12 mouse cellular contexts compared by ENCODE assay signal in genomic region chr15:24992665-24993324, GRCm38 (mm10).
DNase-seq lines count a peak whose midpoint lies in the region; ATAC-seq and TF ChIP-seq lines count a peak whose summit lies in the region.
"Had no signal": no experiment of that assay in that cellular context is flagged by ENCODE, and none has a peak within 500 bp of the region (broad histone marks: within the 10 kb centered on the region; RNA-seq: fewer than 3 reads in every experiment).

No protein-coding gene starts in this region.

- 91% methylated on average over 14 of the region's 14 CpGs for WGBS in embryonic facial prominence, embryonic 10.5 days
- WGBS in midbrain, postnatal 0 days, result 38% methylated on average over 14 of the region's 14 CpGs

- no peak overlapping the region for H3K9ac ChIP-seq in midbrain, postnatal 0 days (replicated peaks; ENCODE audit: low read length, poor library complexity, severe bottlenecking)
- H3K9ac ChIP-seq: heart, embryonic 15.5 days had no signal

- no peak overlapping the region for H3K4me3 ChIP-seq in embryonic facial prominence, embryonic 10.5 days
- H3K4me3 ChIP-seq in midbrain, postnatal 0 days (ENCODE audit: low read depth, low read length), result peak overlapping the region; percentile 10; the same call in 1 of the 2 replicates
- H3K4me3 ChIP-seq: heart, embryonic 15.5 days had no signal

- no peaks in the 10 kb centered on the region for H3K27me3 ChIP-seq in embryonic facial prominence, embryonic 10.5 days (replicated peaks; ENCODE audit: low read depth, poor library complexity, severe bottlenecking)
- no peaks in the 10 kb centered on the region for H3K27me3 ChIP-seq in midbrain, postnatal 0 days (ENCODE audit: insufficient read depth, low read length)
- H3K27me3 ChIP-seq: heart, embryonic 15.5 days had no signal

- H3K4me2 ChIP-seq in midbrain, postnatal 0 days (ENCODE audit: low read depth, low read length, poor library complexity, severe bottlenecking), result peak overlapping the region; percentile 31
- H3K4me2 ChIP-seq: heart, embryonic 15.5 days had no signal

- ATAC-seq in midbrain, postnatal 0 days (ENCODE audit: low FRiP score), result peak; percentile 84

- H3K36me3 ChIP-seq in embryonic facial prominence, embryonic 10.5 days (replicated peaks), result no peaks in the 10 kb centered on the region
- H3K36me3 ChIP-seq in midbrain, postnatal 0 days (ENCODE audit: insufficient read depth, low read length), result no peaks in the 10 kb centered on the region
- H3K36me3 ChIP-seq: heart, embryonic 15.5 days had no signal

- H3K9me3 ChIP-seq in embryonic facial prominence, embryonic 10.5 days, result no peaks in the 10 kb centered on the region
- H3K9me3 ChIP-seq in midbrain, postnatal 0 days (ENCODE audit: low read length), result no peaks in the 10 kb centered on the region
- H3K9me3 ChIP-seq: heart, embryonic 15.5 days had no signal

- H3K4me1 ChIP-seq in embryonic facial prominence, embryonic 10.5 days, result no peaks in the 10 kb centered on the region
- H3K4me1 ChIP-seq in midbrain, postnatal 0 days (ENCODE audit: insufficient read depth, low read length), result no peaks in the 10 kb centered on the region
- H3K4me1 ChIP-seq: heart, embryonic 15.5 days had no signal

- DNase-seq in embryo, embryonic 11 days, result peak; percentile 12
- no peak for DNase-seq in embryo, embryonic 10.5 days (ENCODE audit: low spot score)
- DNase-seq in embryonic facial prominence, embryonic 10.5 days (ENCODE audit: low spot score), result peak; percentile 10
- peak; percentile 71 for DNase-seq in layer of hippocampus, adult 9-11 months
- DNase-seq in midbrain, postnatal 0 days (ENCODE audit: low spot score), result peak; percentile 90
- DNase-seq in urinary bladder, postnatal 36 days (ENCODE audit: low spot score in 2 of 2), result no peak
- DNase-seq in spleen, postnatal 36 days (ENCODE audit: low spot score in 2 of 2), result no peak
- no peak for DNase-seq in thymus, adult 18-20 months
- DNase-seq: liver; lung, postnatal 36 days had no signal

- no peak for TF ChIP-seq CTCF in midbrain, postnatal 0 days (IDR thresholded peaks at IDR 0.05)

- no peak overlapping the region for H3K27ac ChIP-seq in embryonic facial prominence, embryonic 10.5 days (replicated peaks)
- H3K27ac ChIP-seq in midbrain, postnatal 0 days (ENCODE audit: low read depth, low read length), result peak overlapping the region; percentile 71
- H3K27ac ChIP-seq: heart, embryonic 15.5 days; kidney, postnatal 0 days had no signal

Comparison
In these comparisons a context has a peak if more than half of its experiments do, and no peak if none do; other contexts are left out.
1. DNase-seq: peak in embryo, embryonic 11 days (single experiment), embryonic facial prominence, embryonic 10.5 days (single experiment), layer of hippocampus, adult 9-11 months (single experiment) and midbrain, postnatal 0 days (single experiment); none in embryo, embryonic 10.5 days (single experiment), urinary bladder, postnatal 36 days (0 of 2), spleen, postnatal 36 days (0 of 2) and thymus, adult 18-20 months (0 of 2).